Mouse (Mus musculus) frontal cortex, postnatal 14 days (tissue): ENCODE measurements at regions not wholly inside any gene's neighbourhood (a gene's known extent, or its start where the extent isn't known, plus 50 kb on each side); places are given as distances from the start of the nearest gene placed in this dataset.
"Not testable (repeated sequence)": the region's sequence is repeated elsewhere in the genome, so short reads cannot be mapped to it uniquely, and the experiment has no call there.

Experiments used
- DNase-seq, 2 experiments: peaks; one replicate each; pipeline ENCODE4 v3.0.0; 2022; ENCODE audit warnings: low spot score in 2 of 2

GRCm38 (mm10) chr5:101497698-101498048, 167.1 kb downstream of the Nkx6-1 start:
- no peak for DNase-seq

GRCm38 (mm10) chr5:101496924-101497697, 167.7 kb downstream of the Nkx6-1 start:
- no peak for DNase-seq

- DNase-seq = no peak
Observed at GRCm38 (mm10) chr5:101496161-101496560, 168.6 kb downstream of the Nkx6-1 start.

GRCm38 (mm10) chr5:101445792-101446191, 219.0 kb downstream of the Nkx6-1 start:
- no peak for DNase-seq

GRCm38 (mm10) chr5:101441782-101442181, 223.0 kb downstream of the Nkx6-1 start:
- DNase-seq = no peak

- DNase-seq = no peak
Observed at GRCm38 (mm10) chr5:101437666-101438299, 227.0 kb downstream of the Nkx6-1 start.

- DNase-seq = peak in 1 of 2 experiments; percentile 4
Observed at GRCm38 (mm10) chr5:101426067-101426771, 238.6 kb downstream of the Nkx6-1 start.

- DNase-seq = no peak
Observed at GRCm38 (mm10) chr5:101384316-101384715, 280.5 kb downstream of the Nkx6-1 start.

- DNase-seq = no peak
Observed at GRCm38 (mm10) chr5:101381361-101381760, 283.4 kb downstream of the Nkx6-1 start.

- no peak for DNase-seq
Observed at GRCm38 (mm10) chr5:101376657-101377056, 288.1 kb downstream of the Nkx6-1 start.

GRCm38 (mm10) chr5:101374129-101374528, 290.7 kb downstream of the Nkx6-1 start:
- no peak for DNase-seq

- DNase-seq = no peak
Observed at GRCm38 (mm10) chr5:101372204-101372603, 292.6 kb downstream of the Nkx6-1 start.

- DNase-seq = peak; percentile 24 to 49
Observed at GRCm38 (mm10) chr5:101365364-101365763, 299.4 kb downstream of the Nkx6-1 start.

GRCm38 (mm10) chr5:101359986-101360385, 304.8 kb downstream of the Nkx6-1 start:
- DNase-seq = no peak

- DNase-seq = no peak
Observed at GRCm38 (mm10) chr5:101345406-101345805, 319.4 kb downstream of the Nkx6-1 start.

- not testable (repeated sequence) for DNase-seq
Observed at GRCm38 (mm10) chr5:101336361-101336760, 328.4 kb downstream of the Nkx6-1 start.

- no peak for DNase-seq
Observed at GRCm38 (mm10) chr5:101331825-101332224, 333.0 kb downstream of the Nkx6-1 start.

GRCm38 (mm10) chr5:101326122-101326521, 338.7 kb downstream of the Nkx6-1 start:
- DNase-seq = no peak

- no peak for DNase-seq
Observed at GRCm38 (mm10) chr5:101323041-101323950, 341.5 kb downstream of the Nkx6-1 start.

GRCm38 (mm10) chr5:101299986-101300385, 364.8 kb downstream of the Nkx6-1 start:
- no peak for DNase-seq

- DNase-seq = no peak
Observed at GRCm38 (mm10) chr5:101298411-101298810, 366.4 kb downstream of the Nkx6-1 start.
